Mouse (Mus musculus) ES-Bruce4 (cell line): ENCODE measurements around the gene Cphx1. TPM values are rescaled to one million over a fixed set of nuclear protein-coding genes. Genes with fewer than 3 reads are reported as not detected.
"Not testable (repeated sequence)": the region's sequence is repeated elsewhere in the genome, so short reads cannot be mapped to it uniquely, and the experiment has no call there.

Experiments
- H3K27ac ChIP-seq: 2 replicates; pipeline ENCODE4 v1.5.1; 2012; ENCODE audit warnings: low read length, inconsistent platforms; ENCODE audit not compliant: insufficient read depth
- H3K27me3 ChIP-seq: 2 replicates; pipeline ENCODE4 v1.6.1; 2012; ENCODE audit warnings: mild to moderate bottlenecking, low read length, inconsistent platforms; ENCODE audit not compliant: control insufficient read depth, poor library complexity, insufficient read depth, severe bottlenecking
- H3K36me3 ChIP-seq: 2 replicates; pipeline ENCODE4 v1.6.1; 2012; ENCODE audit warnings: inconsistent platforms, mild to moderate bottlenecking, low read length, moderate library complexity; ENCODE audit not compliant: control insufficient read depth, poor library complexity, insufficient read depth, severe bottlenecking
- H3K4me1 ChIP-seq: one replicate; pipeline ENCODE4 v1.8.1; 2011; ENCODE audit warnings: low read length; ENCODE audit not compliant: control insufficient read depth, insufficient read depth
- H3K4me3 ChIP-seq: 2 replicates; pipeline ENCODE4 v1.5.1; 2011; ENCODE audit warnings: low read depth, mild to moderate bottlenecking, low read length
- H3K9ac ChIP-seq: 2 replicates; pipeline ENCODE4 v1.6.1; 2012; ENCODE audit warnings: low read depth, mild to moderate bottlenecking, inconsistent platforms; ENCODE audit not compliant: poor library complexity, severe bottlenecking
- H3K9me3 ChIP-seq: replicated peaks from 2 replicates; pipeline ENCODE4 v1.6.1; 2012; ENCODE audit warnings: mild to moderate bottlenecking, low read length, inconsistent platforms; ENCODE audit not compliant: control insufficient read depth, poor library complexity, insufficient read depth, severe bottlenecking
- polyA plus RNA-seq: library from polyadenylated mRNA; stranded (reverse); fragments of >200 nt; gene quantifications from 2 replicates; pipeline ENCODE4 v1.2.4, GENCODE M21; 2011; ENCODE audit warnings: low read depth; ENCODE audit not compliant: missing spikeins, insufficient read depth, insufficient read length

The Cphx1 gene
- polyA plus RNA-seq, 1 experiment = not detected

- H3K27me3 ChIP-seq, H3K36me3 ChIP-seq, H3K4me3 ChIP-seq, H3K9ac ChIP-seq, H3K27ac ChIP-seq, H3K9me3 ChIP-seq, H3K4me1 ChIP-seq: not testable (repeated sequence)
Observed at GRCm38 (mm10) chr14:25927562-25927881, 10.6 kb upstream of the Cphx1 start, which contains the start of gene Tmem254a. Tmem254a (minus strand) TSS chr14:25927672.

GRCm38 (mm10) chr14:25936867-25937630 lies 1.1 kb upstream of the Cphx1 start:
- not testable (repeated sequence) for H3K4me1 ChIP-seq, H3K36me3 ChIP-seq, H3K27ac ChIP-seq, H3K4me3 ChIP-seq, H3K27me3 ChIP-seq, H3K9ac ChIP-seq, H3K9me3 ChIP-seq

DNA sequence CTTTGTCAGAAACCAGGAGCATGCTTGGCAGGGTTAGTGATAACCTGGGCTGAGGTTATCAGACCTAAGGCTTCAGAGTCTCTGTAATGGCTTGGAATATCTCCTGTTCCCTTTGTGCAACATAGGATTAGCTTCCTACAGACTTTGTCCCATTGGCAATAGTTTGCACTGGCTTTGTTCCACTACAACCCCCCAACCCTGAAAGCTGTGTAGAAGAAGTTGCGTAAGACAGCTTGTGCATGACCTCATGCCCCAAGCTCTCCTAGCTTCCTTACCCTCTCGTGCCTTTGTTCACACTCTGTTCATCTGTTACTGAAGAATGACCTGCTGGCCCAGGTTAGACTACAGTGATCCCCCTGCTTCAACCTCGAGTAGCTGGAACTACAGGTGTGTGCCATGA lies 19.8 kb downstream of the Cphx1 start:
- H3K27me3 ChIP-seq, H3K4me3 ChIP-seq, H3K9me3 ChIP-seq, H3K27ac ChIP-seq, H3K9ac ChIP-seq, H3K36me3 ChIP-seq, H3K4me1 ChIP-seq: not testable (repeated sequence)

DNA sequence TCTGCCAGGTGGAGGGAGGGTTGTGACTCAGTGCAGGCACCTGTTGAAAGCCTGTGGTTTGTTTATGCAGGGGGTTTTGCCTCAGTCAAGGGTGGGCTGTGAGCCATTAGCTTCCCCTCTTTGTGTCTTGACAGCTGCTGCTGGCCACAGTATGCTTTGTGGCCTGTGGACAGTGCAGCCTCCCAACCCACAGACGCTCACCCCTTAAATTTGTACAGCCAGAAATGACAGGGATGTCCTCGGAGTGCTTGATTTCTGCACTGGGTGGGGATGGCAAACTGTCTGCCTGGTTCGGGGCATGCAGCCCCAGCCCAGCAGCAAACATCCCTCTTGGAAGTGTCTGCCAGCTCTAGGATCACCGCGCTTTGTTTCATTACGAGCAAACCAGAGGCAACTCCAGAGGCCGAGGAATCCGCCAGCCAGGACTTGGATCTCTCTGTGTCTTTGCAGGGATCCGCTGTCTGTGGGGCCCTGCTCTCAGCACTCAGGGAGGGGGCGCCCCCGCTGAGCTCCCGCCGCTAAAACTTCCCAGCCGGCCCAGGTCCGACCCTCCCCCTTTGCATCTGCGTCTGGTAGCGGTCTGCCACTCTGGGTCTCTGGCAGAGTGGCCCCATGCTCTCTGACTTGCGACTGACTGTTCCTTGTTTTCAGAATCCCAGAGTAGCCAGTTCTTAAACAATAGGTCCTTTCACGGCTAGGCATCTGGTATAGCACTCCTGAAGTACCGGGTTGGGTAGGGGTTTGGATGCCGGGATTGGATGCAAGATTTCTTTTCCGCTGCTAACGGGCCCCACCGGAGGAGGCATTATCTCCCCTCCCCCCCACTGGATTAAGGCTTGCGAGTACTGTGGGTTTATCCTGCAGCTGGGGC lies 40.5 kb downstream of the Cphx1 start, which contains the start of gene Duxbl1:
TSS of gene Duxbl1 (plus strand) at position 207 of the 871 bp plus-strand sequence.
- Histone ChIP-seq H3K4me3 (peak within 1 kb of the TSS; percentile 37; the same call in 1 of the 2 replicates), H3K27ac (peak within 1 kb of the TSS; percentile 61)
- not testable (repeated sequence) for H3K27me3 ChIP-seq

GRCm38 (mm10) chr14:25979242-25979941 lies 41.3 kb downstream of the Cphx1 start:
- Histone ChIP-seq H3K4me3 (peak overlapping the region; percentile 37; the same call in 1 of the 2 replicates), H3K27ac (peak overlapping the region; percentile 61)
- not testable (repeated sequence) for H3K4me1 ChIP-seq, H3K27me3 ChIP-seq, H3K9ac ChIP-seq, H3K36me3 ChIP-seq, H3K9me3 ChIP-seq

More for the DNA sequence above, 40.5 kb downstream of the Cphx1 start, which contains the start of gene Duxbl1:
- not testable (repeated sequence) for H3K9me3 ChIP-seq, H3K9ac ChIP-seq, H3K4me1 ChIP-seq, H3K36me3 ChIP-seq

DNA sequence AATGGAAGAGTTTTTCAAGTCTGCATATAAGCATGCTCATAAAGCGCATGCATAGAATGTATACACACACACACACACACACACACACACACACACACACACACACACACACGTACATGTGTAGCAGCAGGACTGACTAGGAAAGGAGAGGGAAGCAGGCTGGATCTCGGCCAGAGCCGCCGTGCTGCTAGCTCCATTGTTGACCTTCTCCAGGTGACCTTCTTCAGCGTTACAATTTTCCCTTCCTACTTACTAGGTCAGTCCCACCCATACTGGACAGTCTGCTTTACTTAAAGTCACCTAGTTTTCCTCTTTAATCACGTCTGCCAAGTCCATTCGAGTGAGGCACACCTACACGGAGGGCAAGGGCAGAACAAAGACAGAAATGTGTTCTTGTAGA lies 43.8 kb downstream of the Cphx1 start:
- not testable (repeated sequence) for H3K27me3 ChIP-seq, H3K27ac ChIP-seq, H3K4me1 ChIP-seq, H3K9me3 ChIP-seq, H3K4me3 ChIP-seq, H3K9ac ChIP-seq, H3K36me3 ChIP-seq

Other genes with a start within 250 kb of the Cphx1 start
- 41.1 and 42.2 TPM in 2 replicates for gene Ppif, start 244.2 kb upstream of the Cphx1 start, polyA plus RNA-seq
- 9.0 and 9.5 TPM in 2 replicates for gene Zcchc24, start 169.3 kb upstream of the Cphx1 start, polyA plus RNA-seq
- gene Anxa11, start 96.1 kb upstream of the Cphx1 start, polyA plus RNA-seq = 106 and 109 TPM in 2 replicates
- 13.9 and 17.1 TPM in 2 replicates for gene Plac9a, start 35.2 kb upstream of the Cphx1 start, polyA plus RNA-seq
- 9.0 and 12.3 TPM in 2 replicates for gene Tmem254a, start 10.6 kb upstream of the Cphx1 start, polyA plus RNA-seq
- gene Duxbl1, start 40.3 kb downstream of the Cphx1 start, polyA plus RNA-seq = 11.3 and 14.7 TPM in 2 replicates
- gene Gm9780, start 104.4 kb downstream of the Cphx1 start, polyA plus RNA-seq = 4.1 and 8.3 TPM in 2 replicates
- gene Tmem254c, start 129.1 kb downstream of the Cphx1 start, polyA plus RNA-seq = 6.7 and 16.3 TPM in 2 replicates
- not detected in 2 replicates for gene Cphx2, start 143.2 kb downstream of the Cphx1 start, polyA plus RNA-seq
- 3.9 and 4.3 TPM in 2 replicates for gene Cphx3, start 144.0 kb downstream of the Cphx1 start, polyA plus RNA-seq
- gene Duxbl2, start 180.0 kb downstream of the Cphx1 start, polyA plus RNA-seq = 11.2 and 35.4 TPM in 2 replicates
- gene Plac9b, start 244.2 kb downstream of the Cphx1 start, polyA plus RNA-seq = 31.5 and 34.2 TPM in 2 replicates